Mouse (Mus musculus): ENCODE data around the gene Traf1. TPM values are rescaled to one million over a fixed set of nuclear protein-coding genes. Genes with fewer than 3 reads are reported as not detected.
A peak's percentile ranks its signal among the peaks of the same experiment; 100 is the strongest.

Traf1 gene
- polyA plus RNA-seq, 1 experiment from 2014 or later, result 0.79 TPM

DNA sequence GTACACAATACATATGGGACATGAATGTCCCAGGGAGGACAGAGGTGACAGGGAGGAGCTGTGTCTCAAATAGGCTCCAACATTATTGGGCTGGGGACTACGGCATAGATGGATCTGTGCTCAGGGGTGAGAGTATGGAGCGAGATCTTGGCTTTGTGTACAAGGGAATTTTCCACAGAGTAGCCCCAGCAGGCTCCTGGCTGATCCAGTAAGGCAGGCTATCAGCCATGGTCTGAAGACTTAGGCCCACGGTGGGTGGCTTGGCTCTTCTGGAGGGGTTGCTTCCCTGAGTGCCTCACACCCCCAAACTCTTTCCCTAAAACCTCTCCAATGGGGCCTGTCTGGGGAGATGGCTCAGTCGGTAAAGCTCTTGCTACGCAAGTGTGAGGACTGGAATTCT lies 21.3 kb downstream of the Traf1 start:
- Histone ChIP-seq H3K9me3 (ENCODE audit: low read depth, low read length) (no peaks in the 10 kb centered on the region), H3K4me2 (no peak overlapping the region), H3K27me3 (ENCODE audit: insufficient read depth, low read length) (no peaks in the 10 kb centered on the region), H3K9ac (no peak overlapping the region), H3K27ac (ENCODE audit: low read depth) (no peak overlapping the region), H3K36me3 (ENCODE audit: insufficient read depth) (no peaks in the 10 kb centered on the region), H3K4me1 (ENCODE audit: insufficient read depth) (no peaks in the 10 kb centered on the region), H3K4me3 (ENCODE audit: low read depth, low read length) (no peak overlapping the region)
- DNase-seq, result no peak
- no peak for ATAC-seq (ENCODE audit: insufficient read depth)
- 72% methylated on average over 5 of the region's 5 CpGs for WGBS
- TF ChIP-seq CTCF (IDR thresholded peaks at IDR 0.05; ENCODE audit: low read depth), result no peak

GRCm38 (mm10) chr2:34938269-34939208 lies 23.0 kb downstream of the Traf1 start:
- Histone ChIP-seq H3K4me3 (ENCODE audit: low read depth, low read length) (no peak overlapping the region), H3K27me3 (ENCODE audit: insufficient read depth, low read length) (no peaks in the 10 kb centered on the region), H3K4me1 (ENCODE audit: insufficient read depth) (no peaks in the 10 kb centered on the region), H3K4me2 (no peak overlapping the region), H3K9me3 (ENCODE audit: low read depth, low read length) (no peaks in the 10 kb centered on the region), H3K36me3 (ENCODE audit: insufficient read depth) (no peaks in the 10 kb centered on the region), H3K27ac (ENCODE audit: low read depth) (no peak overlapping the region), H3K9ac (no peak overlapping the region)
- 0 out of 2 replicates have a peak, but pooled peaks have one; percentile 35 for ATAC-seq (ENCODE audit: insufficient read depth)
- DNase-seq, result peak; percentile 5
- 54% methylated on average over 8 of the region's 8 CpGs for WGBS
- no peak for TF ChIP-seq CTCF (IDR thresholded peaks at IDR 0.05; ENCODE audit: low read depth)

DNA sequence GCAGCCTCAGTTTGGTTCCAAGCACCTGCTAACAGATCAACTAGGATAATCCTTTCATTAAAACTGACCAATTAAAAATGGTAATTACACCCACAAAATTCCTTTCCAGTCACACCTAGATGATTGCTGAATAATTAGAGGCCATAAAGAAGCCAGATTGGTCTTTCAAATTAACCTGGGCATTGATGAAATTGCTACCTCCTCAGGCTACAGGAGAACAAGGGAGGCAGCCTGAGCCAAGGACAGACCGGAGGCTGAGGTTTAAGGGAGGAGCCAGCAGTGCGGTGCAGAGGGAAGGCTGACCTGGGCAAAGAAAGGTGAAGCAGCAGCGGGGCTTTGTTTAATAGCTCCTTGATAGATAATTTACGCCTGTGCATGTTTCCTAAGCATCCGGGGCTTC lies 24.1 kb downstream of the Traf1 start:
- WGBS, result 6% methylated on average over 5 of the region's 5 CpGs
- H3K4me3 ChIP-seq (ENCODE audit: low read depth, low read length), result no peak overlapping the region

DNA sequence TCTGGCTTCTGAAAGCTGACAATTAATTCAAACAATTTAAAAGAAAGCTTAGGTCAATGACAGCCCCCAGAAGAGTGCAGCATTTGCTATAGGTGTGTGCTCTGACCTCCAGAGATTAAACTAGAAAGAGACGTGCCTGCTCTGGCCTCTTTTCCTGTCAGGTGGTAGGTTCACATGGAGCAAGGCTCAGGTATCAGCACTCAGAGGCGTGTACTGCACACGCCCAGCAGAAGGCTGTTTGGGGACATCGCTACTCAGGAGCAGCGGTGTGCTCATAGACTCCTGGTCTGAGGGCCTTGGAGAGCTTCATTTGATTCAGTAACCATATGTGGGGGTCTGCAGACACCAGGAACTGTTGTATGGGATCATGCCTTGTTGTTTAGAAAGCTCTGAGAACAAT lies 34.3 kb downstream of the Traf1 start:
- DNase-seq (no peak), ATAC-seq (ENCODE audit: insufficient read depth) (no peak)
- H3K36me3 ChIP-seq (ENCODE audit: insufficient read depth), result no peaks in the 10 kb centered on the region
- H3K9me3 ChIP-seq (ENCODE audit: low read depth, low read length), result no peaks in the 10 kb centered on the region
- no peaks in the 10 kb centered on the region for H3K4me1 ChIP-seq (ENCODE audit: insufficient read depth)
- no peak overlapping the region for H3K4me2 ChIP-seq
- no peak for TF ChIP-seq CTCF (IDR thresholded peaks at IDR 0.05; ENCODE audit: low read depth)
- no peaks in the 10 kb centered on the region for H3K27me3 ChIP-seq (ENCODE audit: insufficient read depth, low read length)
- WGBS, result 50% methylated on average over 5 of the region's 5 CpGs
- H3K27ac ChIP-seq (ENCODE audit: low read depth), result no peak overlapping the region
- no peak overlapping the region for H3K9ac ChIP-seq
- no peak overlapping the region for H3K4me3 ChIP-seq (ENCODE audit: low read depth, low read length)

More for the DNA sequence above, 24.1 kb downstream of the Traf1 start:
- Histone ChIP-seq H3K36me3 (ENCODE audit: insufficient read depth) (no peaks in the 10 kb centered on the region), H3K9me3 (ENCODE audit: low read depth, low read length) (no peaks in the 10 kb centered on the region), H3K27me3 (ENCODE audit: insufficient read depth, low read length) (no peaks in the 10 kb centered on the region), H3K9ac (no peak overlapping the region), H3K27ac (ENCODE audit: low read depth) (no peak overlapping the region), H3K4me2 (no peak overlapping the region), H3K4me1 (ENCODE audit: insufficient read depth) (no peaks in the 10 kb centered on the region)
- ATAC-seq (ENCODE audit: insufficient read depth) (no peak), DNase-seq (no peak)
- TF ChIP-seq CTCF (IDR thresholded peaks at IDR 0.05; ENCODE audit: low read depth), result no peak

- H3K27me3 ChIP-seq (ENCODE audit: insufficient read depth, low read length), result no peaks in the 10 kb centered on the region
- H3K27ac ChIP-seq (ENCODE audit: low read depth), result no peak overlapping the region
- no peak overlapping the region for H3K9ac ChIP-seq
- DNase-seq (no peak), ATAC-seq (ENCODE audit: insufficient read depth) (no peak)
- H3K9me3 ChIP-seq (ENCODE audit: low read depth, low read length), result no peaks in the 10 kb centered on the region
- 8% methylated on average over 2 of the region's 2 CpGs for WGBS
- H3K4me3 ChIP-seq (ENCODE audit: low read depth, low read length), result no peak overlapping the region
- no peaks in the 10 kb centered on the region for H3K4me1 ChIP-seq (ENCODE audit: insufficient read depth)
- no peak overlapping the region for H3K4me2 ChIP-seq
- no peak for TF ChIP-seq CTCF (IDR thresholded peaks at IDR 0.05; ENCODE audit: low read depth)
- no peaks in the 10 kb centered on the region for H3K36me3 ChIP-seq (ENCODE audit: insufficient read depth)
These were observed 38.8 kb downstream of the Traf1 start for GRCm38 (mm10) chr2:34922729-34923128.

DNA sequence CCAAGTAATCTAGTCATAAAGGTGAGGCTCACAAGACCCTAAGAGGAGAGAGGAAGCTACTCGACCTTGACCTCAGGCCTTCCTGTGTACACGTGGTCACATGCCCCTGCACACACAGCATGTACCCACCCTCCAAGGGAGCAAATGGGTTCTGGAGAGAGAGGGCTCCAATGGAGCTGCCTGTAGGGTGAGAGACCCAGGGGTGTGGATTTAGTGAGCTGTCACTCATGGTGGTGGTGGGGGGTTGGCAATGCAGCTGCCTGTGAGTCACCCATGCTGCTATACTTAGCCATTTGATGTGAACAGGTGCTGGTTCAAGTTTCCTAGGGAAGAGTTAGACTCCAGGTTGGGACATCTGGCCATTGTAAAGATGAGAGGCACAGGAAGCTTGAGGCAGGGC lies 41.4 kb downstream of the Traf1 start:
- H3K27me3 ChIP-seq (ENCODE audit: insufficient read depth, low read length), result no peaks in the 10 kb centered on the region
- H3K4me3 ChIP-seq (ENCODE audit: low read depth, low read length), result no peak overlapping the region
- no peak overlapping the region for H3K4me2 ChIP-seq
- DNase-seq (no peak), ATAC-seq (ENCODE audit: insufficient read depth) (no peak)
- H3K4me1 ChIP-seq (ENCODE audit: insufficient read depth), result no peaks in the 10 kb centered on the region
- no peak overlapping the region for H3K9ac ChIP-seq
- H3K27ac ChIP-seq (ENCODE audit: low read depth), result no peak overlapping the region
- no peaks in the 10 kb centered on the region for H3K9me3 ChIP-seq (ENCODE audit: low read depth, low read length)
- 23% methylated on average over 2 of the region's 2 CpGs for WGBS
- no peaks in the 10 kb centered on the region for H3K36me3 ChIP-seq (ENCODE audit: insufficient read depth)
- TF ChIP-seq CTCF (IDR thresholded peaks at IDR 0.05; ENCODE audit: low read depth), result no peak

- no peak overlapping the region; the same call in 1 of the 2 replicates for H3K4me2 ChIP-seq
- DNase-seq (no peak), ATAC-seq (ENCODE audit: insufficient read depth) (no peak)
- 36% methylated on average over 2 of the region's 2 CpGs for WGBS
- H3K9me3 ChIP-seq (ENCODE audit: low read depth, low read length), result no peaks in the 10 kb centered on the region
- no peaks in the 10 kb centered on the region for H3K36me3 ChIP-seq (ENCODE audit: insufficient read depth)
- H3K27me3 ChIP-seq (ENCODE audit: insufficient read depth, low read length), result 0 out of 2 replicates have a peak, but pooled peaks cover 14% of the 10 kb centered on the region
- TF ChIP-seq CTCF (IDR thresholded peaks at IDR 0.05; ENCODE audit: low read depth), result no peak
- H3K9ac ChIP-seq, result no peak overlapping the region
- 0 out of 2 replicates have a peak overlapping the region, but pooled peaks have one; percentile 30 for H3K27ac ChIP-seq (ENCODE audit: low read depth)
- H3K4me1 ChIP-seq (ENCODE audit: insufficient read depth), result peaks cover 4% of the 10 kb centered on the region; the same call in 1 of the 2 replicates
- no peak overlapping the region for H3K4me3 ChIP-seq (ENCODE audit: low read depth, low read length)
These were observed 46.5 kb downstream of the Traf1 start for GRCm38 (mm10) chr2:34915103-34915502.

Data from lung, embryonic 14.5 days (tissue).